Mouse (Mus musculus) frontal cortex, postnatal 36 days (tissue): Measurements from ENCODE around the gene Lrg1.

ENCODE experiments used
- DNase-seq, 2 experiments: peaks; one replicate each; pipeline ENCODE4 v3.0.0; 2022; ENCODE audit warnings: low spot score in 2 of 2

Gene Lrg1

GRCm38 (mm10) chr17:56121826-56122225 is at the start of gene Lrg1:
Lrg1 (minus strand) TSS chr17:56122001.
- DNase-seq = no peak

DNA sequence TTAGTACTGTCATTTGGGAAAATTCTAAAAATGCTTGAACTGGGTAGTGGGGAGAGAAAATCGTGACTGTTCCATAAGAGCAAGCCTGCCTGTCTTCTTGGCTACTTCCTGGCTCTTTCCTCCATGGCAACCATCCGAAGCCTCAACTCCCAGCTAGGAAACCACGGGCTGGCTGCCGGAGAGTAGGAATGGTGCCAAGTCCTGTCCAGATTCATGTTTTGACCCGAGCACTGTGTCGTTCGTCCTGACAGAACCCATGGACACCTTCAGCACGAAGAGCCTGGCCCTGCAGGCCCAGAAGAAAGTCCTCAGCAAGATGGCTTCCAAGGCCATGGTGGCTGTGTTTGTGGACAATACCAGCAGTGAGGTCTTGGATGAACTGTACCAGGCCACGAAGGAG is 49.7 kb upstream of the Lrg1 start:
- DNase-seq = no peak

GRCm38 (mm10) chr17:56170636-56171035 is 48.8 kb upstream of the Lrg1 start:
- no peak for DNase-seq

DNA sequence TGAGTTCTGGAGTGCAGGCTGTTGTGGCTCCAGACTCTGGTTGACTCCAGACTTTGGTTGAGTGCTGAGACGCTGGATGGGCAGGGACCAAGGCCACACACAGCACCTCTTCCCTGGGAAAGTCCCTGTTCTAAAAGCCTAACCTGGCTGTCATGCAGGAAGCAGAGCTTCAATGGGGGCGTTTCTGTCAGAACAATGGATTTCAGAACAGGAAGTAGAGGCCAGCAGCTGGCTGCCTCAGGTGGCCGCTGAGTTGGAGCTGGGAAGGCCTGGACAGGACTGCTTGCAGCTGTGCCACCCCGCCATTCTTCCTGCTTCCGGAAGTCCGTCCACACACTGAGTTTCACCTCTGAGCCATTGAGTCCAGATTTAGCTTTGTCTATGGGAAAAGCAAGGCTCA is 48.0 kb upstream of the Lrg1 start:
- no peak for DNase-seq

- DNase-seq = no peak
These were observed 43.9 kb upstream of the Lrg1 start for GRCm38 (mm10) chr17:56165671-56166070.

GRCm38 (mm10) chr17:56164510-56164909 is 42.7 kb upstream of the Lrg1 start:
- DNase-seq = no peak

- DNase-seq = no peak
These were observed 41.8 kb upstream of the Lrg1 start for GRCm38 (mm10) chr17:56163523-56164102.

GRCm38 (mm10) chr17:56162231-56162774 is 40.5 kb upstream of the Lrg1 start, which contains the start of gene Tnfaip8l1:
Tnfaip8l1 (plus strand) TSS chr17:56162477.
- DNase-seq = peak; percentile 96 to 97

DNA sequence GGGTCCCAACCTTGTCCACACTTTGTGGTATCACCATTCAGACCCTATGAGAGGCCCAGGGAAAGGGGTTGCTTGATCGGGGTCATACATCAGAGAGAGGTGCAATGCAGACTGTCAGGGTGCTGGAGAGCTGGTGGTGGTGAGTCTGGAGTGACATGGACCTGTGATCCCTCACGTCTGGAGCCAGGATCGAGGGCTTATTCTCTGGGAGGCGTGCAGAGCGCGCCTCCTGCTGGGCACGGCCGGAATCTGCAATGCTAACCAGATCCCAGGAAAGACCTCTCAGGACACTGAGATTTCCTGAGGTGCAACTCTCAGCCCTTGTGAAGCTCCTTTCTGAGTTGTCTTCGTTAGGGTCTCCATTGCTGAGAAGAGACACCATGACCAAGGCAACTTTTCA is 37.9 kb upstream of the Lrg1 start:
- DNase-seq = peak; percentile 53 to 63

DNA sequence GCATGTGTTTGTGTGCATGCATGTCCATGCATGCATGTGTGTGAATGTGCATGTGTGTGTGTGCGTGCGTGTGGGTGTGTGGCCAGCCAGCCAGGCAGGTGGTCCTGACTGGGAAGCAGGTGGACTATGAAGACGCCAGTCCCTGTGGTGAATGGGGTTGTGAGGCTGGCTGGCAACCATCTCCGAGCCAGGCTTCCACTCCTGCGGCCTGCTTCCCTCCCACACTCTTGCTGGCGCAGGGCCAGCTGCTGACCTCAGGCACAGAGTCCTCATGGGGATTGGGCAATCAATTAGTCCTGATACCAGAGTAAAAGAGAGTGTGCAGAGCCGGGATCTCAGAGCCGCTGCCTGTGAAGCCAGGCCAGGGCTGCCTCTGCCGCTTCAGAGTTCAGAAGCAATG is 31.8 kb upstream of the Lrg1 start:
- DNase-seq = no peak

GRCm38 (mm10) chr17:56149897-56150296 is 28.1 kb upstream of the Lrg1 start:
- DNase-seq = no peak

GRCm38 (mm10) chr17:56148790-56149618 is 27.2 kb upstream of the Lrg1 start:
- no peak for DNase-seq

- DNase-seq = no peak
These were observed 26.5 kb upstream of the Lrg1 start for GRCm38 (mm10) chr17:56148280-56148679.

DNA sequence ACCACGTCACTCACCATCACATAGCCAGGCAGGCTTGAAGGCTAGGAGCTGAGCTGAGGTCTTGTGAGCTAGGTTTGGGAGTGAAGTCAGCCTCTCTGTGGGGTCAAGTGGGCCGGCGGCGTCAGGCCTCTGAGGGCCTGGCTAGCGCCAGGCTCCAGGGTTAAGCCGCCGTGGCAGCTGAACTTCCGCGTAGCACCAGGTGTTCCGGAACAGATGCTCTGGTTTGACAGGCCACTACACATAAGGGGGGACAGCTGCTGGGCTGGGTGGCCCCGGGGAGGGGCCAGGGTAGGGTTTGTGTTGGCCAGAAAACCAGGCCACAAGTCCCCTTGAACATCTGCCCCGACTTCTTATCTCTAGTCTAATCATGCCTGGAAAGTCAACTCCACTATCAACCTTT is 25.6 kb upstream of the Lrg1 start:
- no peak for DNase-seq

GRCm38 (mm10) chr17:56146131-56146530 is 24.3 kb upstream of the Lrg1 start:
- DNase-seq = no peak

GRCm38 (mm10) chr17:56144546-56144945 is 22.7 kb upstream of the Lrg1 start:
- DNase-seq = no peak

DNA sequence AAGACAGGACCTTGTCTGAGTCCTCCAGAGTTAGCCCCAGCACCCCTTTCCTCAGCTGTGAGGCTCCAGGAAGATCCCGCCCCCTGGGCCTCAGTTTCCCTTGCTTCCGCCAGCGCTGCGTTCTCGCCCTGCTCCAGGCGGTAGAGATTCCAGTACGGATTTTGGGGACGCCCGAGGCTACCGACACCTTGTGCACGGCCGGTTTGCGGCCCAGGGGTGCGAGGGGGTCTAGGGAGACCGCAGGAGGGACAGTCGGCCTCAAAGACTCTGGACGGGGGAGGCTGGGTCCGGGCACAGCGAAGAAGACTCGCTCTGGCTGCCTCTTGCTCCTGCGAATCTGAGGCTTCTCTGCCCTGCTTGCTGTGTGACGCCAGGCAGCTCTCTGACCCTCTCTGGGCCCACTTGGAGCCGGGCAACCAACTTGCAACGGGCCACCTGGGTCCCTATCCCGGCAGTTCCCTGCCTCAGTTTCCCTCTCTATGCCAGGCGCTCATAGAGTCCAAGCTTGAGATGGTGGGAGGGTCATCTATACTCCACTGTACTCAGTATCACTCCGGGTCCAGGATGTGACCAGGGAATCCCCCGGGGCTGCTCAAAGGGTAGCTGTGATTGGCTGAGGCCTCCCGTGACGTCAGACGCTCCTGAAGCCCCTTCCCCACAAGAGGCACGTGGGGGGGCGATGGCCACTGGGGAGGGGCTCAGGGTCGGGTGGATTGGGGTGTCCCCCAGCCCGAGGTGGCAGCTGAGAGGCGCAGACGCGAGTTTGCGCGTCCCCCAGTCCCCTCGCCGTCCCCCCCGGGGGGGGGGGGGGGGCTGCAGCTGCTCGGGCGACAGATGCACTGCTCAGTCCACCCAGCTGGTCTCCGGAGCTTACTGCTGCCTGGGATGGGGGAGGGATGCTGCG is 20.2 kb upstream of the Lrg1 start:
- DNase-seq = peak; percentile 74 to 76

DNA sequence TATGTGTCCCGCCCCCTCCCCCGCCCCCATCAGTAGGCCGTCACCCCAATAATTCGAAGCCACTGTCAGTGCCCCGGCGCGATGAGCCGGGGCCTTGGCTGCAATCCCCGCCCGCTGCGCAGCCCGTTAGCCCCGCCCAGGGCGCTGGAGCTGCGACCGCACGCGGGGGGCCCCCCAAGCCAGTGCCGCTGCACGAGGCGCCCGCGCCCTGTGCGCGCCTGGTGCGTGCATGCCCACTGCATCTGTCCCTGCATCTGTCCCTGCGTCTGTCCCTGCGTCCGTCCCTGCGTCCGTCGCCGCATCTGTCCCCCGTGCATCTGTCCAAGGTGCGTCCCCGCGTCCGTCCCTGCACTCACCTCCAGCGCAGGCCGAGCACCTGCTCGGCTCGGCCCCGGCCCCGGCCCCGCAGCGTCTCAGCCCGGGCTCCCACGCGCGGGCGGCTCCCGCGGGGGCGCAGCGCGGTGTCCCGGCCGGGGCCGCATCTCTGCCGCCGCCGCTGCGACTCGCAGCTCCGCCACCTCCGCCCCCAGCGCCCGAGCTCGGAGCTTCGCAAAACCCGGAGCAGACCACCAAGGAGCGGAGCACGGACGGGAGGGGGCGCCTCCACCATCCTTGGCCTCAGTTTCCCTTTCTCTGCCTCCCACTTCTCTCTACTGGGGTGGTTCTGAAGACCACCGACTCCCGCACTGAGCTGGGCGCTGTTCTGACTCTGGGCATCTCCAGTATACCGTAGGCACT is 18.2 kb upstream of the Lrg1 start, which contains the start of gene Sema6b:
Sema6b (minus strand) TSS at position 486 of the 738 bp plus-strand sequence.
- peak; percentile 83 to 85 for DNase-seq

DNA sequence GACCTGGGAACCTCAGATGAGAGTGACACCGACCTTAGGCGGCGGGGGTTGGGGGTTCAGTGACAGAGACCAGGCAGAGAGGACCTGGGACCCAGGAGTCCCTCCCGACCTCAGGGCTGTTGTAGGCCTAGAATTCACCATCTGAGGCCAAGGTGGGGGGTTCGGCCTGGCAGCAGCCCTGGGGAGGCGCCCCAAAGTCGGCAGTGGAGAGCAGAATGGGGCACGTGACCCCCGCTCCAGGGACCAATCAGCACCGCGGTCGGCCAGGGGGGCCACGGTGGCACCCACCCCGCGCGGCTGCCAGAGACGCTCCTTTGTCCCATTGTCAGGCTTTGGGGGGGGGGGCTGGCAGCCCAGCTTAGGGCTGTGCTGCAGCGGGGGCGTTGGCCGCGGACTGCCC is 17.6 kb upstream of the Lrg1 start:
- no peak for DNase-seq

- no peak for DNase-seq
These were observed 16.2 kb upstream of the Lrg1 start for GRCm38 (mm10) chr17:56137839-56138613.
